Mouse (Mus musculus) forelimb bud, embryonic 11.5 days (tissue): ENCODE data around the gene Adgrd1.

Experiments used
- DNase-seq: peaks from one replicate; pipeline ENCODE4 v3.0.0-alpha.2; 2012; ENCODE audit warnings: low read depth, low spot score

The Adgrd1 gene

DNA sequence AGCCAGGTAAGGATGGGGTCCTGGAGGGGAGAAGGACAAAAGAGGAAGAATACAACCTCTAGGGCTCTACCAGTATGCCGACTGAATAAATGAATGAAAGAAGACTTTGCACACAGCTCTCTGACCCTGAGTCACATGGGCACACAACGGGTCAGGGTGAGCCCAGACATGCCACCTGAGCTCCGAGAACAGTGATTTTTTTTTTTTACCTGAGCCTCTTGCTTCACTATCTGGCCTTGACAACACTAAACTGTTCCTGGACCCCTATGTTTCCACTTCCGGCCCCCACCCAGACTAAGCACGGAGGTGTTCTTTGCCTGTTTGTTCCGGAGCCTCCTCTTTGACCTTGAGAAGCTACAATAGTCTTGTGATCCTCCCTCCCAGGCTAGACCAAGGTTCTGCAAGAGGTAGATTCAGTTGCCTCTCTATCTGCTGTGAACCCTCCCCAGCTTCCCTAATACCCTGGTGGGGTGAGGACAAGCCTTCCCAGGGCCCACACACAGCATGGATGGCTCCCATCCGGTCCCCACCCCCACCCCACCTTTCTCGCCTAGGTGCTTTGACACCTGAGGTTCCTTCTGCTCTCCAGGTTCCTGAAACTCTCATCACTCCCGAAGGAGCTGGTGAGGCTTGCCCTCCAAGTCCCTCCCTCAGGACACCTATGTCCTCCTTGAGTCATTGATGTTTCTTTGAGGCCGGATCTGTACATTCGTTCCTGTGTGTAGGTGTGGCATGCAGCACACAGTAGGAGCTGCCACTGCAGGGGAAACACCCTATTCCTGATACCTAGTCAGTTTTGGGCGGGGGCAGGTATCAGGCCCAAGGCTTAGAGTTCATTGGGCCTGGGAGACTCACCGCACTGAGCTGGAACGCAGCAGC, 58.7 kb downstream of the Adgrd1 start:
- no peak for DNase-seq

DNA sequence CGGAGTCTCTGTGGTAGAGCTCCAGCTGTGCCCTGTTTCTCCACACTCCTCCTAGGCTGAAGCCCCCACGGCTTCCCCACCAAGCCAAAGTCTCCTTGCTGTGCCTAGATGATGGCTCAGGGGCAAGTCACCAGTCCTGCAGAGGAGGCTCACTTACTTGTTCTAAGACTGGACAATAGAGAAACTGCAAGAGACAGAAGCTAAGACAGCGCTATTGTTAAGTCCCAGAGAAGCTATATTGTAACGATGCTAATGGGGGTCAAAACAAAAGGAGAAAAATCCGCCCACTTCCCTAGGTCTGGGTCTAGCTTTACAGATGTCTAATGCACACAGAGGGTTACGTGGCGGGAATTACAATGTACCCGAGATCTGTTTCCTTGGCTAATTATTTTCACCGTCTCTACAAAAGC, 59.4 kb downstream of the Adgrd1 start:
- DNase-seq = no peak

DNA sequence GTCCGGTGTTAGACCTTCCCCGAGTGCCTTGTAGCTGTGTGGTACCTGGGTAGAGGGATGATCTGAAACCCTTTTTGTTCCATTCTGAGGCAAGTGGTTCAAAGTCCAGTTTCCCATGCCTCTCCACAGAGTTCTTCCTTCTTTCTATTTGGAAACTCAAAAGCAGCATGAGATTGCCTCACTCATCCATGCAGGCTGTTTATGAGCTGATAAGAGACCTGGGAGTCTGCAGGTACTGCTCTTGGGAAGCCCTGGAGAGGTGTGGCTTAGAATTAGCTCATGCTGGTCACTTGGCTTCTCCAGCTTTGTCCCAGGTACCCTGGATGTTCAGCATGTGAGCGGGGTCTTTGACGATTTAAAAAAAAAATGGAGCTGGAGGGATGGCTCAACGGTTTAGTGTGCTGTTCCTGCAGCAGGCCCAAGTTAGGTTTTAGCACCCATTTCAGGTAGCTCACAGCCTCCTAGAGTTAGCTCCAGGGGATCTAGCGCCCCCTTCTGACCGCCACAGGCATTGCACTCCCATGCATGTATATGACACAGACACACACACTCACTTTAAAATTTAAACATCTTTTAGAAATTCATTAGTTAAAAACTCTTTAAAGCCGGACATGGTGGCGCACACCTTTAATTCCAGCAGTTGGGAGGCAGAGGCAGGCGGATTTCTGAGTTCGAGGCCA, 65.0 kb downstream of the Adgrd1 start:
- DNase-seq = no peak

DNA sequence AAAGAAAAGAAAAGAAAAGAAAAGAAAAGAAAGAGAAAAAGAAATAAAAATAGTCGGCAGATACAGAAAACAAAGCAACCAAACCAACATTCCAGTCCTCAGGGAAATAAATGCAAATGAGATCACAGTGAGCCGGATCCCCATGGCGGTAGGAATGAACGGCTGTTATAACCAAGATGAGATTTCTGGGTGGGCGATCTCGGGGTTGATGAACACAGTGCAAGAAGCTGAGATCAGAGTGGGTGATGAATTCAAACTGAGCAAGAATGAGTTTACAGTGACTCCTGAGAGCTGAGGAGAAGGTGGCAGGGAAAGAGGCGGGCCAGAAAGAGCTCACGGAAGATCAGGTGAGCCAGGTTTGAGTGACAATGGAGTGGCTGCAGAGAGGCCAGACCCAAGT, 66.9 kb downstream of the Adgrd1 start:
- no peak for DNase-seq

DNA sequence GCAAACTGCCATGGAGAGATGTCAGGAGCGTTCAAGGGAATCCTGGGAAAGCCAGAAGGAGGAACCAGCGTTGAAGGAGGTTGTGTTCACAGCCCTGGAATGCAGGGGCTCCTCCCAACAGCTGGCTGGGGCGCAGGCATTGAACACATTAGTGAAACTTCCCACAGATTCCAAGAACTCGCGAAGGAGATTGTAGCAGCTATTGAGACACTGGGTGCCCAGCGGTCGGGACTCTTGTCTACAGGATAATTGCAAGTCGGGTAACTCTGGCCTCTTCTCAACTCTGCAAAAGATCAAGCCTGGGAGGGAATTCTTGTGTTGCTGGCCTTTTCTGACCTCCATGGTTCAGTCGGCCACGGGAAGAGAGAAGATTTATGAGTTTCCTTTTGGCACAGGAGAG, 67.5 kb downstream of the Adgrd1 start:
- peak; percentile 24 for DNase-seq

DNA sequence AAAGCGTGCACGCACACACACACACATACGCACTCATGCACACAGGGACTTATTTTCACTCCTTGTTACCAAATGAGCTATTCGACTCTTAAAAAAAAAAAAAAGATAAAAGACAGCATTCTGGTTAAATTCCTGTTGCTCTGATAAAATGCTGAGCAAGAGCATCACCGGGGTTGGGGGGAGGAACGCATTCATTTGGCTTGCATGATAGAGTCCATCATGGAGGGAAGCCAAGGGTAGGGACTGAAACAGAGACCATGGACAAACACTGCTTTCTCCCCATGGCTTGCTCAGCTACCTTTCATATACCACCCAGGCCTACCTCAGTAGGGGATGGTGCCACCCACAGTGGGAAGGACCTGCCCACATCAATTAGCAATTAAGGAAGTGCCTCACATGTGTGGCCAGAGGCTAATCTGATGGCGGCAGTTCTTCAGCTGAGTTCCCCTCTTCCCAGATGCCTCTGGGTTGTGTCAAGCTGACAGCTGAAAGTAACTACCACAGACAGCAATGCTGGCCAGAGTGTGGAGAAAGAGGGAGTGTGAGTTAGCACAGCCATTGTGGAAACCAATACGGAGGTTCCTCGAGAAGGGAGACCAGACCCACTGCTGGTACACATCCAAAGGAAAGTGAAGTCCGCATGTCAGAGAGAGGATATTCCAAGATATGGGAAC, 68.5 kb downstream of the Adgrd1 start:
- no peak for DNase-seq

DNA sequence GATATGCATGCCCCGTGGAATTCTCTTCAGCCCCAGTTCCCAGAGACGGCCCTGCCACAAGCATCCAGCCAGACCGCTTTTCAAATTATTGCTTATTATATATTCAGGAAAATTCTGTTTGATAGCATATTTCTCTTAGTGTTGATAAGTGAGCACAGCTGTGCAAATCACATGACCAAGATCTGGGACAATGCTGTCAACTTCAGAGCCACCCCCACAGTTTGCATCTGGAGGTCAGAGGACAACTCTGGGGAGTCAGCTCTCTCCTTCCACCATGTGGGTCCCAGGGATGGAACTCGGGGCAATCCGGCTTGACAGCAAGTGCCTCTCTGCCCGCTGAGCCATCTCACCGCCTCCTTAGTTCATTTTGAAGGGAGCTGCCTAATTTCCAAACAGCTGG, 69.0 kb downstream of the Adgrd1 start:
- DNase-seq = no peak

DNA sequence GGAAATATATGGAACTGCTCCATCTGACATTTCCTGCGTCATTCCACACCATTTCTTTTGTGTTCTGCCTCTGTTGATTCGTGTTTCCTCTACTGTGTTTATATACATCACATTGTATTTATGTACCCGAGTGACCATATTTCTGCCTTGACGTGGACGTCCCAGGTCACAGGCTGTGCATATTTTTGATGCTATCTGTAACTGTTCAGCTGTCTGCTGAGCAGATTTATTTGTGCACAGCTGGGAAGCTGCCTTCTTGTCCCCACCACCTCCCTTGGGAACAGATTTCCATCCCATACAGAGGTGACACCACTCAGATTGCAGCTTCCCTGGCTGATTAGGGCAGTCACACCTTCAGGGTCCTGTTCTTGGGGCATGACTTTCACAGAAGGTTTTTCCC, 72.5 kb downstream of the Adgrd1 start:
- no peak for DNase-seq

DNA sequence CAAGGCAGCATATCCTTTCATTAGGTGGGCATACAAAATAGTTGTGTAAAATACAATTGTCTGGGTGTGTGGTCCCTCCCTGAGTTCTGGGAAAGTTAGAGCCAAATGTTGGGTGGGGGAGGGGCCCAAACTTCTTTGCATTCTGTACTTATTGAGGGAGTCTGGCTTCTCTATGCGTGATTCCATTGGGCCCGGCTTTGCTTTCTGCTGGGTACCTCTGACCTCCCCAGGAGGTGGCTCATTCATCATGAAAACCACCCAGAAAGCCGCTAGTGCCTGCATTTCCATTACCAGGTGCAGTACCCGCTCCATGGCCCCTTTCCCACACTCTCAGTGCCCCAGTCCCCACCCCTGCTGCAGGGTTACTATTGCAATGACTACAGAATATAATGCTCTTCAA, 73.0 kb downstream of the Adgrd1 start:
- peak; percentile 42 for DNase-seq

DNA sequence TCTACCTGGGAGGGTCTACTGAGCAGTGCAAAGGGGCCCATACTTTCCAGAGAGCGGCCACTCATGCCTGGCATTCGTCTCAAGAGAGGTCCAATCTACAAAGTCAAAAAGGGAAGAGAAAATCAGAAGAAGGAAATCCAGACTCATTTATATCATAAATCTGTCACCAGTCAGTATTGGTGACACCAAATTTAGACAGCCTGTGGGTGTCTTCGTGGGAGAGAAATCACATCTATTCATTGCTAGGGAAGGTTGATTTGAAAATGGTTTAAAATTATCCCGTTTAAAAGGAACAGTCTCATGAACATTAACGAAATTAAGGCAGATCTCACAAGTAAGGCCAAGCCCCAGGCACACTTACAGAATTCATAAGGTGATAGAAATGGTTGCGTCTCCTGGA, 76.0 kb downstream of the Adgrd1 start:
- DNase-seq = no peak

DNA sequence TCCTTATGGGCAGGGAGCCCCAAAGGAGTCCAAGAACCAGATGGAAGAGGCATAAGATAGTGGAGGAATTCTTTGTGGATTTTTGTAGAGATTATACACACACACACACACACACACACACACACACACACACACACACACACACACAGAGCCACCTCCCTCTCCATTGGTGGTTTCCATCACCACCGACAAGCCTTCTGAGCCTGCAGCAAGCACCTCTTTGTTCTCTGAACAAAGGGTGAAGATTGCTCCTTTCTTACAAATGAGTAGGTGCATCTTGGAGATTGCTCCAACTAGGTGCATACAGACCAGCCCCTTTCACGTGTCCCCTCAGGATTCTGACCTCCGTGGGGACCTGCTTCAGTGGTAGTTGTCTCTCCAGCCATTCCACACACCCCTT, 79.4 kb downstream of the Adgrd1 start:
- DNase-seq = no peak

DNA sequence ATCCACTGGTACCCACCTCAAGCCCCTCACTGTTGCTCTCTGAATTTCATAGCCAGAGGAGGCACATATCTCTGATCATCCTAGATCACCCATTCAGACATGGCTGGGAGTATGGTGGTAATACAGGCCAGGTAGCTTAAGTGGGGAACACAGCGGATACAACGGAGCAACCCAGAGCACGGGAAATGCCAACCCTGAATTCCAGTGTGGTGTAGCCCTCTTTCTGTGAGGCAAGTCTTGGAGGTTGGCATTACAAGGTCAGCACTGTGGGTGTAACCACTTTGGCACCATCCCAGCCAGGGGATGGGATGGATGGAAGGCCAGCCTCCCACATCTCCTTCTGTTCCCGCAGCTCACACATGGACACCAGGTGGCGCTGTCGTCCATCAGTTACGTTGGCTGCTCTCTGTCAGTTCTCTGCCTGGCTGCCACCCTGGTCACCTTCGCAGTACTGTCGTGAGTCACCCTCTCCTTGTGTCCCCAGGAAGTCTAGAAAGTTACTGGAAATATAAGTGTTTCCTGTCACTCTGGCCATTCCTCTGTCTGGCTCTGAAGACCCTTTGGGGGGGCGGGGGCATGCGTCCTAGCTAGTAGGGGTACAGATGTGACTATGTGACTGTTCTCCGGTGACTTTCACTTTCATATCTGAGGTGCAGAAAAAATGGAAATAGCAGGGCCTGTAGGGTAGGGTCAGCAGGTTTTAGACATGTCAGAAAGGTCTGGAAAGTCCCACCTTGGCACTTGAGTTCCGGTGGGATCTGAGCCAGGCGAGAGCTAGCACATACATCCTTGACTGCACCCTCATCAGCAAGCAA, 81.4 kb downstream of the Adgrd1 start:
- DNase-seq = peak; percentile 74

DNA sequence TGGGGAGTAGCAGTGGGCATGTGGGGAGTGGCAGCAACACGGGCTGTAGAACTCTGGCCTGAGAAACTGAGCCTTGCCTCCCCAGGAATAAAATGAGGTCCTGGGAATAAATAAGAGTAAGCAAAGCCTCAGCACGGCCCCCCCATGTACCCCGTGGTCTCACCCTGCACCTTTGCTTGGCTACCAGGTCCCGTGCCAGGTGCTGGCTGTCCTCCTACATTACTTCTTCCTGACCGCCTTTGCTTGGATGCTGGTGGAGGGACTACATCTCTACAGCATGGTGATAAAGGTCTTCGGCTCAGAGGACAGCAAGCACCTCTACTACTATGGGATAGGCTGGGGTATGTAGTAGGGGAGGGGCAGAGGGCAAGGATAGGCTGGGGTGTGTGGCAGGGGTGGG, 82.8 kb downstream of the Adgrd1 start:
- no peak for DNase-seq

DNA sequence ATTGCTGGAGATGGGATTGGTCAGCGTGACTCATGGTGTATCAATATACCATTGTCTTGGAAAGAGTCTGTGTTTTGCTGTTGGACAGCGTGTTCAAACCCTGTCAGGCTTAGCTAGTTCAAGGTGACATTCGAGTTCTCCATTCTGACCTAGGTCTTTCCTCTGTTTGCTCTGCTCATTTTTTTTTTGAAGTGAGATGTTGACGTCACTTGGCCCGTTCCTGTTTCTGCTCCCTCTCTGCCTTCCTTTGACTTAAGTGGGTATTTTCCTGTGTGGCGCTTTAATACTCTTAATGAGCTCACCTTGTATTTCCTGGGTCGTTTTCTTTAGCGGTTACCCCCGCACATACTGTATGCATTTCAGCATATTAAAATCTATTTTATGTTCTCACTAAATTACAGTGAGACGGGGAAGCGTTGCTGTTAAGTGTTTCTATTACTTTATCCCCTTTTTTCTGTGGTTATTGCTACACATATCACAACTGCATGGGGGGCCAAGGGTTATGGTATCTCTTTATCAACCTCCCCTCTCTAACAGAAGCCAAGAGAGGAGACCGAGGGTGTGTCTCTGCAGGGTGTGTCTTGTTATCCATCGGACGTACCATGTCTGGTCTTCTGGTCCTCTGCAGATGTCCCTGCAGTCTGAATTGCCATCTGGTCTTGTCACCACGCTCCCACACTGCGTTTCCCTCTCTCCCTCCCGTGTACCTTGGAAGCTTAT, 83.6 kb downstream of the Adgrd1 start:
- no peak for DNase-seq

DNA sequence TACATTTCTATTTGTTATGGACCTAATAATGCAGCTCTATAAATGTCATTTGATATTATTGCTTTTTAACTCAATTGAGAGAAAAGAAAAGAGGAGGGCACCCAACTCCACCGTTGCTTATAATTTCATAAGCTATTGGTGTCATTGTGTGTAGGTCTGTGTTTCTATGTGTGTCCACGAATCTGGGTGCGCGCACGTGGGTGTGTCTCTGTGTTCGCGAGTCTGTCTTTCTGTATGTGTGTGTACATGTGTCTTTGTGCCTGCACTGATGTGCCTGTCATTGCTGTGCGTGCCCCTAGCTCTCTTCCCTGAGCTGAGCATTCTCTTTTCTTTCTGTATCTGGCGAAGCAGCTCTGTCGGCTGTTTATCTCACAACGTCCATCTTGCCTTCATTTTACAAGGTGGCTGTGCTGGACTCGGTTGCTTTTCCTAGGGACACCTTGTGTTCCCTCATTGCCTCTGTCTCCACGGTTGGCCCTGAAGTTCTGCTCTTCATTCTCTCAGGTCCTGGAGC, 84.2 kb downstream of the Adgrd1 start:
- DNase-seq = no peak

DNA sequence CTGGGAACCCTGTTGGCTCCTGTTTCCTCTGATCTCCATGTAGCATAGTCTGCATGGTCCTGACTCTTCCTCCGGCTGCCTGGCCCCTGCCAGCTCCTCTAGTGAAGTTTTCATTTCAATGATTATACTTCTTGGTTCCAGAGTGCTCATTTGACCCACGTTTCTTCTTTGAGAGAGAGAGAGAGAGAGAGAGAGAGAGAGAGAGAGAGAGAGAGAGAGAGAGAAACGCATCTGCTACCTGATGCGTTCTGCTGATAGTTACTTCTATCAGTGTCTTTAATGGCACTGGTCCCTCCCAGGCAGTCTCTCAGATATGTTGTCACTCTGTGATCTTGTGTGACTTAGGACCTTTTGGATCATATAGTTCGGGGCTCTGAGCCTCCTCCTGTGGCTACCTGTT, 84.9 kb downstream of the Adgrd1 start:
- no peak for DNase-seq

DNA sequence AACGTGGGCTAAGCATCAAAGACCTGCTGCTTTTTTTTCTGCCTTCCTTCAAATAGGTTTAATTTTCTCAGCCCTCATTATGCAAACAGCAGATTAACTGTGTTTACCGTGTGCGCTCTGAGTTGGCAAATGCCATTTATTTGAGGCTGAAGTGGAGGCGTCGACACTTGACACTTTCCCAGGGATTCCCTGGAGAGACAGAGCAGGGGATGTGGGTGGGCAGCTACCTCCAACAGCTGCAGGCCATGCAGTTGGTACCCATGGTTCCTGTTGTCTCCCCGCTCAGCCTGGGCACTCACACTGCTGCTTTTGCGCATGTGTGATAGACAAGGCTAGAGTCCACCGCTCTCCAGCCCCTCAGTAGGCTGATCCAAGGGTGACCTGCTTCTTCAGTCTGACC, 86.0 kb downstream of the Adgrd1 start:
- no peak for DNase-seq

DNA sequence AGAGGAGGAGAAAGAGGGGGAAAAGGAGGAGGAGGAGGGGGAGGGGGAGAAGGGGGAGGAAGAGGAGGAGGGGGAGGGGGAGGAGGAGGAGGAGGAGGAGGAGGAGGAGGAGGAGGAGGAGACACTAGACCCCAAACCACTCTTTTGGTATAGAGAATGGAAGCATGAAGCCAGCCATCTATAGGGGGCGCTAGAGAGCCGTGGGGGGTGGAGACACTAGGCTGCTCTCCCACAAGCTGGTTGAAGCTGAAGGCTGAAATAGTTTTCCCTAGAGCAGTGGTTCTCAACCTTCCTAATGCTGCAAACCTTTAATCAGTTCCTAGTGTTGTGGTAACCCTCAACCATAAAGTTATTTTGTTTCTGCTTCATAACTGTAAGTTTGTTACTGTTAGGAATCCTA, 89.7 kb downstream of the Adgrd1 start:
- DNase-seq = no peak

DNA sequence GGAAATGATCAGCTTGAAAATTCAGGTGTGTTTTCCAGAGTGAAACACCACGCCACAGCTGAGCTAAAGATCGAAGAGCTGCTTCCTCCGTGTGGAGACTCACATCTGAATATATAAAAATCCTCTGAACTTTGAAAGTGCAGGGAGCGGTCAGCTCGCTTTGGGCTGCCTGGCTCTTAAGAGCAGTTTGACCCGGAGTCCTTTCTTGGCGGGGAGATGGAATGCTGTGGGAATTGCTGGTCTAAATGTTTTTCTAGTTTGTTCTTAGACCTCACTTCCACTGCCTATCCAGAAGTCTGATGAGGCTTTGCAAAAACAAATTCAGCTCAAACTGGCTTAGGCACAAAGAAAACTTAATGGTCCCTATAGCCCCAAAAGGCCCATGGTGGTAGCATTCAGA, 90.4 kb downstream of the Adgrd1 start:
- DNase-seq = no peak

DNA sequence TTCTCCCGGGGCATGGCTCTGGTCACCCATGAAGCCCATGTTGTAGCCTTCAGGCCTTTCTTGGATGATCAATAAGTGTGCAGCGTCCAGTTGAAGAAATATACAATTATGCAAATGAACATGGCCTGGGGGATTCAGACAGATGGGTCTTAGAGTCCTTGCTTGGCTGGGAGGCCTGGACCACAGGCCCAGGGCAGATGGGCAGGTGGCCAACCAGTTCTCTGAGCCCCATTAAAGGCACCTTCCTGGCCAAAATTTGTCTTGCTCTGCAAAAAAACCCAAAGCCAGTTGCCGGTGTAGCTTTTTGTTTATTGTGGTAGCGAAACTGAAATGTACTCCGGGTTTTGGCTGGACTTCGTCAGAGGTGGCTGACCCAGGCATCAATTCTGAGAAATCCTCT, 92.5 kb downstream of the Adgrd1 start:
- DNase-seq = no peak

DNA sequence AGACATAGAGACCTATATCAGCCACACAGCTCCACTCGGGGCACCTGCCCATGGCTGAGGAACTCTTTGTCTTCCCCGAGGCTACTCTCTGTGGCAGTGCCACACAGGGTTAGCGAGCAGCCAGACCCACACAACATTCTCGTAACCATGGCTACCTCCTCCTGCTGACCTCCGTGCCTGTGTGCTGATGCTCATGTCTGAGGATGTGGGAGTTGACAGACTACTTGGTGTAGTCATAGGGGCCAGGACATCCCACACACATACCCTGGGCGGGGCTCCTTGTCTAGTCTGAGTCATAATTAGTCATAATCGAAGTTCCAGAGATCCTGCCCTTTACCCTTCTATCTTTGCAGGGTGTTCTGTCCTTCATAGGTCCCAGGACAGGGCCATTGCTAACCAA, 93.5 kb downstream of the Adgrd1 start:
- DNase-seq = no peak
